Mouse (Mus musculus) stomach, embryonic 15.5 days (tissue): ENCODE measurements around the gene Cdk14. TPM values are rescaled to one million over a fixed set of nuclear protein-coding genes. Genes with fewer than 3 reads are reported as not detected.
"Not testable (repeated sequence)": the region's sequence is repeated elsewhere in the genome, so short reads cannot be mapped to it uniquely, and the experiment has no call there.

ENCODE experiments used
- ATAC-seq: fragments of 200-750 bp; cut with Nextera tagmentation; 2 replicates; pipeline ENCODE4 v1.8.0; 2017; ENCODE audit warnings: low read depth, moderate number of reproducible peaks, moderate TSS enrichment; ENCODE audit not compliant: insufficient read depth, low FRiP score
- H3K27ac ChIP-seq: fragments of 300-500 bp; sonication (generic); 2 replicates; pipeline ENCODE4 v1.5.1; 2015; ENCODE audit warnings: mild to moderate bottlenecking, inconsistent platforms
- H3K27me3 ChIP-seq: fragments of 300-500 bp; sonication (generic); replicated peaks from 2 replicates; pipeline ENCODE4 v1.6.1; 2015; ENCODE audit warnings: inconsistent platforms
- H3K36me3 ChIP-seq: fragments of 300-500 bp; sonication (generic); 2 replicates; pipeline ENCODE4 v1.6.1; 2015; ENCODE audit warnings: inconsistent platforms
- H3K4me1 ChIP-seq: fragments of 300-500 bp; sonication (generic); 2 replicates; pipeline ENCODE4 v1.6.1; 2015; ENCODE audit warnings: inconsistent platforms
- H3K4me2 ChIP-seq: fragments of 300-500 bp; sonication (generic); 2 replicates; pipeline ENCODE4 v1.6.1; 2015; ENCODE audit warnings: mild to moderate bottlenecking, inconsistent platforms
- H3K4me3 ChIP-seq: fragments of 300-500 bp; sonication (generic); replicated peaks from 2 replicates; pipeline ENCODE4 v1.5.1; 2015; ENCODE audit warnings: inconsistent platforms
- H3K9ac ChIP-seq: fragments of 300-500 bp; sonication (generic); 2 replicates; pipeline ENCODE4 v1.6.1; 2015; ENCODE audit warnings: inconsistent platforms
- H3K9me3 ChIP-seq: fragments of 300-500 bp; sonication (generic); 2 replicates; pipeline ENCODE4 v1.6.1; 2016; ENCODE audit warnings: inconsistent platforms
- WGBS: fragments of 180-500 bp; shearing (Covaris S2); methylation state at CpG from one replicate; pipeline ENCODE4 v1.1.7; 2015; 5-methylcytosine and 5-hydroxymethylcytosine counted together
- polyA plus RNA-seq: library from polyadenylated mRNA; unstranded; fragments of >200 nt; fragmentation: Nextera tagmentation; extraction: Ambion mirVana; gene quantifications from 2 replicates; pipeline ENCODE4 v1.2.1, GENCODE M21; 2015

The Cdk14 gene
- polyA plus RNA-seq, 1 experiment from 2014 or later: 18.1 TPM

- WGBS: 56% methylated on average over 3 of the region's 3 CpGs
- H3K36me3 ChIP-seq: no peaks in the 10 kb centered on the region
- H3K4me3 ChIP-seq: no peak overlapping the region
- H3K9me3 ChIP-seq: no peaks in the 10 kb centered on the region
- no peaks in the 10 kb centered on the region for H3K27me3 ChIP-seq
- no peaks in the 10 kb centered on the region for H3K4me1 ChIP-seq
- no peak overlapping the region for H3K27ac ChIP-seq
- H3K9ac ChIP-seq: no peak overlapping the region
- H3K4me2 ChIP-seq: no peak overlapping the region
- no peak for ATAC-seq
Observed at GRCm38 (mm10) chr5:4948090-4948954, 471.8 kb downstream of the Cdk14 start.

GRCm38 (mm10) chr5:4935131-4935530 is 485.0 kb downstream of the Cdk14 start:
- 44% methylated on average over 1 of the region's 1 CpGs for WGBS
- Histone ChIP-seq H3K9ac (no peak overlapping the region), H3K36me3 (no peaks in the 10 kb centered on the region), H3K9me3 (no peaks in the 10 kb centered on the region), H3K27me3 (no peaks in the 10 kb centered on the region), H3K4me1 (no peaks in the 10 kb centered on the region), H3K27ac (no peak overlapping the region), H3K4me3 (no peak overlapping the region), H3K4me2 (no peak overlapping the region)
- no peak for ATAC-seq

DNA sequence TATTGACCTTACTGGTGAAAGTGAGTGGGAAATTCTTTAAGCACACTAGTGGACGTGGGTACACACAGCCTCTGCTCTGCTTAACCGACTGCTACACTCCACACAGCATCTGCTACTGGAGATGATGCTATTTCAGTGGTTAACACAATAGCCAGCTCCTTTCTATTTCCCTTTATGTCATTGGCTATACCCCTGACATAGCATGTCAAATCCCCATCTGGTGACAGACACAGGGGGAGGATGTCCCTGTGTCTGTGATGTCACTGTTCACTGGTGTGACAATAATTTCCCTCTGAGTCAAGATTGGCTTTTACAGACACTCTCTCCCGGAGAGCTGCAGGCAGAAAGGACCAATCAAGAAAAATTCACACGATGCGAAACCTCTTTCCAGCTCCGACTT is 485.6 kb downstream of the Cdk14 start:
- Histone ChIP-seq H3K36me3 (no peaks in the 10 kb centered on the region), H3K9ac (no peak overlapping the region), H3K4me1 (no peaks in the 10 kb centered on the region), H3K4me3 (no peak overlapping the region), H3K9me3 (no peaks in the 10 kb centered on the region), H3K4me2 (no peak overlapping the region), H3K27me3 (no peaks in the 10 kb centered on the region), H3K27ac (no peak overlapping the region)
- ATAC-seq: no peak
- WGBS: 85% methylated on average over 6 of the region's 6 CpGs

- peak; percentile 27; the same call in 1 of the 2 replicates for ATAC-seq
- 55% methylated on average over 8 of the region's 8 CpGs for WGBS
- H3K27ac ChIP-seq: no peak overlapping the region
Observed at GRCm38 (mm10) chr5:4931539-4932143, 488.5 kb downstream of the Cdk14 start.

DNA sequence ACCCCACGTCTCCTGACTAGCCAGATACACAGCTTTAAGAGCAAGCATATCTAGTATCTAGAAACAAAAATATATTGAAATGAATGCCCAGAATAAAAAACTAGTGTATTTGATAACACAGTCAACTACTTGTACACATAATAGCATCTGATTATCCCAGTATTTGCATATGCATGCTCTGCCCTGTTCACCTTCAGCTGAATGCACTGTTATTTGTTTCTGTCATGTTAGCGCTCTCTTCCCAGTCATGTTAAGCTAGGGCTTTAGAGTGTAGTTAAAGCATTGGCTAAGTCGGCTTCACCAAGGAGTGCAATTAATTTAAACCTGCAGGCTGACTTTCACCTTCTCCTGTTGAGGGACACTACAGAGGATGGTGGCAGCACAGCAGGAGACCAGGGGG is 490.5 kb downstream of the Cdk14 start:
- H3K36me3 ChIP-seq: no peaks in the 10 kb centered on the region
- 60% methylated on average over 3 of the region's 3 CpGs for WGBS
- H3K4me3 ChIP-seq: no peak overlapping the region
- H3K9ac ChIP-seq: no peak overlapping the region
- H3K27ac ChIP-seq: no peak overlapping the region
- no peak overlapping the region for H3K4me2 ChIP-seq
- H3K9me3 ChIP-seq: no peaks in the 10 kb centered on the region
- no peaks in the 10 kb centered on the region for H3K27me3 ChIP-seq
- no peak for ATAC-seq
- H3K4me1 ChIP-seq: no peaks in the 10 kb centered on the region

More at GRCm38 (mm10) chr5:4931539-4932143, 488.5 kb downstream of the Cdk14 start:
- no peaks in the 10 kb centered on the region for H3K4me1 ChIP-seq
- no peak overlapping the region for H3K9ac ChIP-seq
- no peaks in the 10 kb centered on the region for H3K36me3 ChIP-seq
- no peak overlapping the region for H3K4me3 ChIP-seq
- H3K27me3 ChIP-seq: no peaks in the 10 kb centered on the region
- no peaks in the 10 kb centered on the region for H3K9me3 ChIP-seq
- no peak overlapping the region for H3K4me2 ChIP-seq

DNA sequence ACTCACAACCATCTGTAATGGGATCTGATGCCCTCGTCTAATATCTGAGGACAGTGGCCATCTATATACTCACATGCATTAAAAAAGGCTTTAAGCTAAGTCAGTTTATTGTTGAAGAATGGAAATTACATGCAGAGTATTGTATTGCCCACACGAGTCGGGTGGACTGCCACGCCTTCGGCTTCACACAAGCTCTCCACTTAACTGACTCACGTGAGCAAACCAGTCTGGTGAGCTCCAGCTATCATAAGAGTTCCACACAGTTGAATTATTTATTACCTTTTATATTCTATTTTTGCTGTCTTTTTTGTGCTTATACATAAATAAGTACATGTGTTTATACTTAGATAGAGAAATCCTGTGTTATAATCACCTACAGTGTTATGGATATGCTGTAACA is 495.2 kb downstream of the Cdk14 start:
- no peak overlapping the region for H3K4me2 ChIP-seq
- no peaks in the 10 kb centered on the region for H3K9me3 ChIP-seq
- 68% methylated on average over 6 of the region's 6 CpGs for WGBS
- H3K9ac ChIP-seq: no peak overlapping the region
- no peak for ATAC-seq
- H3K27ac ChIP-seq: no peak overlapping the region
- H3K27me3 ChIP-seq: no peaks in the 10 kb centered on the region
- H3K36me3 ChIP-seq: no peaks in the 10 kb centered on the region
- H3K4me3 ChIP-seq: no peak overlapping the region
- no peaks in the 10 kb centered on the region for H3K4me1 ChIP-seq

- no peak for ATAC-seq
- Histone ChIP-seq H3K9ac (no peak overlapping the region), H3K4me3 (no peak overlapping the region), H3K36me3 (no peaks in the 10 kb centered on the region), H3K27me3 (no peaks in the 10 kb centered on the region), H3K27ac (no peak overlapping the region), H3K4me2 (no peak overlapping the region), H3K9me3 (no peaks in the 10 kb centered on the region), H3K4me1 (no peaks in the 10 kb centered on the region)
- WGBS: 9% methylated on average over 6 of the region's 6 CpGs
Observed at GRCm38 (mm10) chr5:4918376-4918775, 501.7 kb downstream of the Cdk14 start.

- no peak overlapping the region for H3K27ac ChIP-seq
- no peak for ATAC-seq
- no peaks in the 10 kb centered on the region for H3K4me1 ChIP-seq
- no peaks in the 10 kb centered on the region for H3K9me3 ChIP-seq
- no peak overlapping the region for H3K4me3 ChIP-seq
- no peak overlapping the region for H3K4me2 ChIP-seq
- no peaks in the 10 kb centered on the region for H3K36me3 ChIP-seq
- no peak overlapping the region for H3K9ac ChIP-seq
- no peaks in the 10 kb centered on the region for H3K27me3 ChIP-seq
- 82% methylated on average over 7 of the region's 7 CpGs for WGBS
Observed at GRCm38 (mm10) chr5:4917743-4918142, 502.4 kb downstream of the Cdk14 start.

GRCm38 (mm10) chr5:4917274-4917673 is 502.8 kb downstream of the Cdk14 start:
- H3K9me3 ChIP-seq: no peaks in the 10 kb centered on the region
- ATAC-seq: no peak
- H3K27ac ChIP-seq: no peak overlapping the region
- WGBS: 81% methylated on average over 4 of the region's 4 CpGs
- H3K4me3 ChIP-seq: no peak overlapping the region
- no peaks in the 10 kb centered on the region for H3K27me3 ChIP-seq
- no peaks in the 10 kb centered on the region for H3K4me1 ChIP-seq
- H3K4me2 ChIP-seq: no peak overlapping the region
- no peak overlapping the region for H3K9ac ChIP-seq
- no peaks in the 10 kb centered on the region for H3K36me3 ChIP-seq

GRCm38 (mm10) chr5:4916390-4917273 is 503.5 kb downstream of the Cdk14 start:
- Histone ChIP-seq H3K4me3 (no peak overlapping the region), H3K36me3 (no peaks in the 10 kb centered on the region), H3K4me1 (no peaks in the 10 kb centered on the region), H3K9me3 (no peaks in the 10 kb centered on the region), H3K27ac (no peak overlapping the region), H3K4me2 (no peak overlapping the region), H3K9ac (no peak overlapping the region), H3K27me3 (no peaks in the 10 kb centered on the region)
- ATAC-seq: no peak
- 85% methylated on average over 10 of the region's 10 CpGs for WGBS

GRCm38 (mm10) chr5:4904911-4905310 is 515.2 kb downstream of the Cdk14 start:
- H3K27me3 ChIP-seq, H3K9me3 ChIP-seq, H3K4me2 ChIP-seq, ATAC-seq, H3K4me3 ChIP-seq, H3K9ac ChIP-seq, H3K4me1 ChIP-seq, H3K36me3 ChIP-seq, H3K27ac ChIP-seq: not testable (repeated sequence)
- 86% methylated on average over 3 of the region's 3 CpGs for WGBS

- Histone ChIP-seq H3K9me3 (no peaks in the 10 kb centered on the region), H3K4me1 (no peaks in the 10 kb centered on the region), H3K27ac (no peak overlapping the region), H3K4me2 (no peak overlapping the region), H3K36me3 (no peaks in the 10 kb centered on the region), H3K4me3 (no peak overlapping the region), H3K27me3 (no peaks in the 10 kb centered on the region), H3K9ac (no peak overlapping the region)
- no peak for ATAC-seq
- 83% methylated on average over 2 of the region's 2 CpGs for WGBS
Observed at GRCm38 (mm10) chr5:4898241-4898640, 521.9 kb downstream of the Cdk14 start.
